Mouse (Mus musculus) hindbrain, embryonic 11.5 days (tissue): Measurements from ENCODE around the gene Zfp984. TPM values are rescaled to one million over a fixed set of nuclear protein-coding genes. Genes with fewer than 3 reads are reported as not detected.
"Not testable (repeated sequence)": the region's sequence is repeated elsewhere in the genome, so short reads cannot be mapped to it uniquely, and the experiment has no call there.

Experiments
- ATAC-seq: fragments of 200-750 bp; cut with Nextera tagmentation; 2 replicates; pipeline ENCODE4 v1.8.0; 2017; ENCODE audit warnings: mild to moderate bottlenecking, moderate TSS enrichment, moderate library complexity; ENCODE audit not compliant: low FRiP score
- DNase-seq: peaks from one replicate; pipeline ENCODE4 v3.0.0-alpha.2; 2015; ENCODE audit warnings: low spot score
- H3K27ac ChIP-seq: fragments of 300-500 bp; sonication (generic); 2 replicates; pipeline ENCODE4 v1.5.1; 2014; ENCODE audit warnings: mild to moderate bottlenecking, low read depth, low read length
- H3K27me3 ChIP-seq: fragments of 300-500 bp; sonication (generic); 2 replicates; pipeline ENCODE4 v1.6.1; 2014; ENCODE audit warnings: mild to moderate bottlenecking, low read length, moderate library complexity, mixed read lengths; ENCODE audit not compliant: control insufficient read depth, insufficient read depth
- H3K36me3 ChIP-seq: fragments of 300-500 bp; sonication (generic); 2 replicates; pipeline ENCODE4 v1.6.1; 2014; ENCODE audit warnings: mild to moderate bottlenecking, low read length, moderate library complexity, mixed read lengths; ENCODE audit not compliant: control insufficient read depth, insufficient read depth
- H3K4me1 ChIP-seq: fragments of 300-500 bp; sonication (generic); replicated peaks from 2 replicates; pipeline ENCODE4 v1.6.1; 2014; ENCODE audit warnings: low read length, mixed read lengths; ENCODE audit not compliant: control insufficient read depth, insufficient read depth
- H3K4me2 ChIP-seq: fragments of 300-500 bp; sonication (generic); replicated peaks from 2 replicates; pipeline ENCODE4 v1.6.1; 2014; ENCODE audit warnings: mild to moderate bottlenecking, low read depth, low read length
- H3K4me3 ChIP-seq: fragments of 300-500 bp; sonication (generic); 2 replicates; pipeline ENCODE4 v1.5.1; 2014; ENCODE audit warnings: low read depth, low read length
- H3K9ac ChIP-seq: fragments of 300-500 bp; sonication (generic); 2 replicates; pipeline ENCODE4 v1.6.1; 2014; ENCODE audit warnings: low read depth, low read length
- H3K9me3 ChIP-seq: fragments of 300-500 bp; sonication (generic); 2 replicates; pipeline ENCODE4 v1.6.1; 2016; ENCODE audit warnings: low read length; ENCODE audit not compliant: control insufficient read depth
- WGBS: fragments of 180-500 bp; shearing (Covaris S2); extraction: QIAGEN DNeasy Blood & Tissue Kit; methylation state at CpG from one replicate; pipeline ENCODE4 v1.1.7; 2014; 5-methylcytosine and 5-hydroxymethylcytosine counted together
- polyA plus RNA-seq: library from polyadenylated mRNA; unstranded; fragments of >200 nt; fragmentation: Nextera tagmentation; extraction: Ambion mirVana; gene quantifications from 2 replicates; pipeline ENCODE4 v1.2.1, GENCODE M21; 2014

Zfp984 gene
- 7.9 and 8.6 TPM in 2 replicates for polyA plus RNA-seq

GRCm38 (mm10) chr4:147809292-147809965 lies at the start of gene Zfp984:
Gene Zfp984 (minus strand): TSS chr4:147809788.
- H3K36me3 ChIP-seq = not testable (repeated sequence)

GRCm38 (mm10) chr4:147850776-147851175 lies 41.2 kb upstream of the Zfp984 start:
- H3K36me3 ChIP-seq = no peaks in the 10 kb centered on the region
- H3K27ac ChIP-seq = no peak overlapping the region
- WGBS = 86% methylated on average over 2 of the region's 2 CpGs
- H3K27me3 ChIP-seq = no peaks in the 10 kb centered on the region
- no peak overlapping the region for H3K9ac ChIP-seq
- no peak overlapping the region for H3K4me3 ChIP-seq
- H3K4me1 ChIP-seq = 0 out of 2 replicates have a peak, but pooled peaks cover 2% of the 10 kb centered on the region
- ATAC-seq (no peak), DNase-seq (no peak)
- no peak overlapping the region for H3K4me2 ChIP-seq
- H3K9me3 ChIP-seq = no peaks in the 10 kb centered on the region

More at GRCm38 (mm10) chr4:147809292-147809965, at the start of gene Zfp984:
- DNase-seq (peak; percentile 62), ATAC-seq (peak; percentile 67; the same call in 1 of the 2 replicates)
- H3K4me3 ChIP-seq = peak within 1 kb of the TSS; percentile 35
- H3K9ac ChIP-seq = peak within 1 kb of the TSS; percentile 48
- H3K4me1 ChIP-seq, H3K9me3 ChIP-seq, H3K27me3 ChIP-seq, H3K27ac ChIP-seq: not testable (repeated sequence)
- peak within 1 kb of the TSS; percentile 35 for H3K4me2 ChIP-seq
- WGBS = 12% methylated on average over 15 of the region's 15 CpGs

GRCm38 (mm10) chr4:147848584-147848991 lies 39.0 kb upstream of the Zfp984 start:
- H3K27ac ChIP-seq = no peak overlapping the region
- DNase-seq = no peak
- WGBS = 8% methylated on average over 4 of the region's 4 CpGs

GRCm38 (mm10) chr4:147847614-147848583 lies 38.3 kb upstream of the Zfp984 start, which contains the start of gene Zfp933:
Gene Zfp933 (minus strand): TSS chr4:147848366.
- DNase-seq = peak; percentile 84
- H3K4me1 ChIP-seq = 0 out of 2 replicates have a peak, but pooled peaks cover 2% of the 10 kb centered on the region
- peak within 1 kb of the TSS; percentile 63 for H3K4me2 ChIP-seq
- peak; percentile 94 for ATAC-seq
- H3K27me3 ChIP-seq = no peaks in the 10 kb centered on the region
- peaks cover 1% of the 10 kb centered on the region; the same call in 1 of the 2 replicates for H3K9me3 ChIP-seq
- peak within 1 kb of the TSS; percentile 69 for H3K9ac ChIP-seq
- H3K36me3 ChIP-seq = 0 out of 2 replicates have a peak, but pooled peaks cover 5% of the 10 kb centered on the region
- no peak within 1 kb of the TSS for H3K27ac ChIP-seq
- 4% methylated on average over 23 of the region's 23 CpGs for WGBS
- H3K4me3 ChIP-seq = peak within 1 kb of the TSS; percentile 68

More at GRCm38 (mm10) chr4:147848584-147848991, 39.0 kb upstream of the Zfp984 start:
- Histone ChIP-seq H3K4me2 (peak overlapping the region; percentile 63), H3K4me3 (peak overlapping the region; percentile 68), H3K4me1 (0 out of 2 replicates have a peak, but pooled peaks cover 2% of the 10 kb centered on the region), H3K9me3 (no peaks in the 10 kb centered on the region), H3K27me3 (no peaks in the 10 kb centered on the region), H3K9ac (peak overlapping the region; percentile 69), H3K36me3 (0 out of 2 replicates have a peak, but pooled peaks cover 2% of the 10 kb centered on the region)
- ATAC-seq = peak; percentile 77

GRCm38 (mm10) chr4:147842871-147843270 lies 33.3 kb upstream of the Zfp984 start:
- no peak overlapping the region for H3K4me3 ChIP-seq
- H3K27ac ChIP-seq = no peak overlapping the region
- peaks cover 8% of the 10 kb centered on the region; the same call in 1 of the 2 replicates for H3K36me3 ChIP-seq
- H3K4me2 ChIP-seq = no peak overlapping the region
- no peaks in the 10 kb centered on the region for H3K27me3 ChIP-seq
- 95% methylated on average over 3 of the region's 3 CpGs for WGBS
- peaks cover 3% of the 10 kb centered on the region for H3K9me3 ChIP-seq
- no peaks in the 10 kb centered on the region for H3K4me1 ChIP-seq
- ATAC-seq (no peak), DNase-seq (no peak)
- no peak overlapping the region for H3K9ac ChIP-seq

GRCm38 (mm10) chr4:147839282-147839681 lies 29.7 kb upstream of the Zfp984 start:
- not testable (repeated sequence) for H3K9me3 ChIP-seq, DNase-seq, H3K4me1 ChIP-seq, H3K4me2 ChIP-seq, H3K4me3 ChIP-seq, ATAC-seq, H3K36me3 ChIP-seq, H3K9ac ChIP-seq, H3K27ac ChIP-seq, H3K27me3 ChIP-seq
- 99% methylated on average over 16 of the region's 26 CpGs for WGBS

- Histone ChIP-seq H3K9me3 (peaks cover 20% of the 10 kb centered on the region; the same call in 1 of the 2 replicates), H3K4me3 (no peak overlapping the region), H3K27ac (no peak overlapping the region), H3K27me3 (no peaks in the 10 kb centered on the region), H3K36me3 (peaks cover 20% of the 10 kb centered on the region), H3K9ac (no peak overlapping the region), H3K4me1 (no peaks in the 10 kb centered on the region), H3K4me2 (no peak overlapping the region)
- no peak for ATAC-seq
- DNase-seq = no peak
- WGBS = 94% methylated on average over 4 of the region's 4 CpGs
These were observed 14.8 kb upstream of the Zfp984 start for GRCm38 (mm10) chr4:147824389-147824788.

GRCm38 (mm10) chr4:147821414-147821813 lies 11.8 kb upstream of the Zfp984 start:
- Histone ChIP-seq H3K9me3 (peaks cover 20% of the 10 kb centered on the region; the same call in 1 of the 2 replicates), H3K36me3 (peaks cover 11% of the 10 kb centered on the region)
- 0 out of 2 replicates have a peak, but pooled peaks have one; percentile 17 for ATAC-seq
- H3K9ac ChIP-seq, H3K4me3 ChIP-seq, H3K27ac ChIP-seq, DNase-seq, H3K27me3 ChIP-seq, H3K4me2 ChIP-seq, H3K4me1 ChIP-seq: not testable (repeated sequence)
- 90% methylated on average over 3 of the region's 3 CpGs for WGBS
